Mouse (Mus musculus) E14TG2a.4 (cell line): Measurements from ENCODE around the gene Fam3c.

Experiments used
- CTCF ChIP-seq: conservative IDR thresholded peaks from 2 replicates; pipeline ENCODE4 v1.5.1; 2014; ENCODE audit warnings: low read length
- NANOG ChIP-seq: IDR thresholded peaks from 2 replicates; pipeline ENCODE4 v1.6.1; 2014; ENCODE audit warnings: borderline replicate concordance, low read length, mixed read lengths
- POU5F1 ChIP-seq: IDR thresholded peaks from 2 replicates; pipeline ENCODE4 v1.6.1; 2014; ENCODE audit warnings: low read length, borderline replicate concordance

DNA sequence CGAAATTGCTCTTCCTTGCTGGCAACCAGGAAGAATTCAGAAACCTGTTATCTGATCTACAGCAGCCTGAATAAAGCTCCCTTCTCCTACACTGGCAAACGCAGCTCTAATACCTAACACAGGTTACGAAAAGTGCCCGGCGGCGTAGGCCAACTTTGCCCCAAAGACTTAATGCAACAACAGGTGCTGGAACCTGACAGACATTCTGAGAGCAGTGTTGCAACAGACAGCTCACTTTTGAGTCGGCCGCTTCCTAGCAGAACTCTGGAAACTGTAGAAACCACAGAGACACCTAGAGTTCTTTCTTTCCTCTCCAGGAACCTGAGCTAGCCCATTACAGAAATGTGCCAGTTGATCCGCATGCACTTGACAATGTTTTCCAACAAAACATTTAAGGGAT, 4.5 kb downstream of the Fam3c start:
- no peak for TF ChIP-seq CTCF
- TF ChIP-seq POU5F1 = no peak
- no peak for TF ChIP-seq NANOG
